Mouse (Mus musculus) urinary bladder, postnatal 0 days (tissue): ENCODE measurements around the gene Klk1b11. TPM values are rescaled to one million over a fixed set of nuclear protein-coding genes. Genes with fewer than 3 reads are reported as not detected.

Source experiments
- polyA plus RNA-seq: library from polyadenylated mRNA; unstranded; fragments of >200 nt; fragmentation: Nextera tagmentation; extraction: Ambion mirVana; gene quantifications from 2 replicates; pipeline ENCODE4 v1.2.1, GENCODE M21; 2015

The Klk1b11 gene
- not detected in 2 replicates for polyA plus RNA-seq

DNA sequence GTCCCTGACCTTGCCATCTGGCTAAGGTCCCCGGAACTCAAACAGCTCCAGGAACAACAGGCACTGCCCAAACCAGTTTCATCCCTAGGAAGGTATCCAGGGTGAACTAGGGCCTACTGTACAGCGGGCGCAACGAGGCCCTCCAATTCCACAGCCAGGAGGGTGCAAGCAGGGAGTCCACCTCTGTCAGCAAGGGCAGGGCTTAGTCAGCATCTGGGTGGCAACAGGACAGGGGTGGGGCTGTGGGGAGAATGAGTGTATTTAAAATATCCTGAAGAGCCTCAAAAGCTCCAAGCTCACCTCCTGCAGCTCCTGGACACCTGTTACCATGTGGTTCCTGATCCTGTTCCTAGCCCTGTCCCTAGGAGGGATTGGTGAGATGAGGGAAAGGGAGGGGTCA lies at the start of gene Klk1b11:
Gene Klk1b11, plus strand, starts transcription at position 301 of the 400 bp plus-strand sequence.

DNA sequence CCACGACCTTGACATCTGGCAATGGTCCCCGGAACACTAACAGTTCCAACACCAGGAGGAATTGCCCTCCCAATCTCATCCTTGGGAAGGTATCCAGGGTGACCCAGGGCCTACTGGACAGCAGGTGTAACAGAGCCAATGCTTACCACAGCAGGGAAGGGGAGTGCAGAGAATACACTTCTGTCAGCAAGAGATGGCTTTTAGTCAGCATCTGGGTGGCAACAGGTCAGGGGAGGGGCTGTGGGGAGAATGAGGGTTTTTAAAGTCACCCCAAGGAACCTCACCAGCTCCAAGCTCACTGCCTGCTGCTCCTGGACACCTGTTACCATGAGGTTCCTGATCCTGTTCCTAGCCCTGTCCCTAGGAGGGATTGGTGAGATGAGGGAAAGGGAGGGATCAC lies 45.3 kb upstream of the Klk1b11 start, which contains the start of gene Klk1b8:
Gene Klk1b8, plus strand, starts transcription at position 301 of the 400 bp plus-strand sequence.

GRCm38 (mm10) chr7:43966451-43966850 lies 29.2 kb upstream of the Klk1b11 start, which contains the start of gene Klk1b1:
Gene Klk1b1 (plus strand): TSS chr7:43966751.

DNA sequence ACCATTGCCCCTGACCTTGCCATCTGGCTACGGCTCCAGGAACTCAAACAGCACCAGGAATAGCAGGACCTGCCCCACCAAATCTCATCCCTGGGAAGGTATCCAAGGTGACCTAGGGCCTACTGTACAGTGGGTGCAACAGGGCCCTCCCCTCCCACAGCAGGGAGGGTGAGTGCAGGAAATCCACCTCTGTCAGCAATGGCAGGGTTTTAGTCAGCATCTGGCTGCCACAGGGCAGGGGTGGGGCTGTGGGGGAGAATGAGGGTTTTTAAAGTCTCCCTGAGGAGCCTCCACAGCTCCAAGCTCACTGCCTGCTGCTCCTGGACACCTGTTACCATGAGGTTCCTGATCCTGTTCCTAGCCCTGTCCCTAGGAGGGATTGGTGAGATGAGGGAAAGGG lies 19.9 kb upstream of the Klk1b11 start, which contains the start of gene Klk1b9:
Gene Klk1b9, plus strand, starts transcription at position 301 of the 400 bp plus-strand sequence.

DNA sequence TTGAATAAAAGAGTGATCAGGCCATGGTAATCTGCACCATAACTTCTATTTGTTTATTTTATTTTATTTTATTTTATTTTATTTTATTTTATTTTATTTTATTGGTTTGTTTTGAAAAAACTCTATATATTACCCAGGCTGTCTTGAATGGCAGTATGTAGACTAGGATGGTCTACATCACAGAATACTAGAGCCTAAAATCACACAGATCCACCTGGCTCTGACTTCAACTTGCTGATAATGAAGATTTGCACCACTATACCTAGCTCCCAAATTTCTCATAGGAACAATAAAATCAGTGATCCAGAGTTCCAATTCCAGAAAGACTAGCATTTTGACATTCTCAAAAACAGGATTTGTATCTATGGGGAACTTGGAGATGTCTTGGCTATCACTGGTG lies 16.2 kb downstream of the Klk1b11 start, which contains the start of gene Klk1b26:
Gene Klk1b26, plus strand, starts transcription at position 301 of the 400 bp plus-strand sequence.

Other genes starting within 250 kb of the Klk1b11 start
- gene Klk12, start 227.0 kb upstream of the Klk1b11 start, polyA plus RNA-seq: not detected in 2 replicates
- 0.17 TPM in 1 of 2 replicates, not detected in the other for gene Klk11, start 221.3 kb upstream of the Klk1b11 start, polyA plus RNA-seq
- gene Klk10, start 214.8 kb upstream of the Klk1b11 start, polyA plus RNA-seq: 0.91 and 1.4 TPM in 2 replicates
- gene Klk9, start 204.0 kb upstream of the Klk1b11 start, polyA plus RNA-seq: 0.11 and 0.17 TPM in 2 replicates
- 10.9 and 17.2 TPM in 2 replicates for gene Klk8, start 198.3 kb upstream of the Klk1b11 start, polyA plus RNA-seq
- not detected in 2 replicates for gene Klk7, start 184.6 kb upstream of the Klk1b11 start, polyA plus RNA-seq
- 0.40 and 0.65 TPM in 2 replicates for gene Klk6, start 171.4 kb upstream of the Klk1b11 start, polyA plus RNA-seq
- gene Klk5, start 153.9 kb upstream of the Klk1b11 start, polyA plus RNA-seq: not detected in 2 replicates
- gene Klk4, start 114.7 kb upstream of the Klk1b11 start, polyA plus RNA-seq: not detected in 2 replicates
- gene Klk15, start 62.1 kb upstream of the Klk1b11 start, polyA plus RNA-seq: not detected in 2 replicates
- not detected in 2 replicates for gene Klk1b8, start 45.2 kb upstream of the Klk1b11 start, polyA plus RNA-seq
- not detected in 2 replicates for gene Klk1b1, start 29.1 kb upstream of the Klk1b11 start, polyA plus RNA-seq
- not detected in 2 replicates for gene Klk1b9, start 19.8 kb upstream of the Klk1b11 start, polyA plus RNA-seq
- gene Klk1b26, start 16.3 kb downstream of the Klk1b11 start, polyA plus RNA-seq: not detected in 2 replicates
- gene Klk1b27, start 56.4 kb downstream of the Klk1b11 start, polyA plus RNA-seq: not detected in 2 replicates
- gene Klk1b21, start 106.5 kb downstream of the Klk1b11 start, polyA plus RNA-seq: not detected in 2 replicates
- not detected in 2 replicates for gene Klk1b22, start 116.8 kb downstream of the Klk1b11 start, polyA plus RNA-seq
- gene Klk1b16, start 140.9 kb downstream of the Klk1b11 start, polyA plus RNA-seq: not detected in 2 replicates
- gene Klk1b24, start 192.4 kb downstream of the Klk1b11 start, polyA plus RNA-seq: not detected in 2 replicates
- gene Klk1b3, start 202.3 kb downstream of the Klk1b11 start, polyA plus RNA-seq: not detected in 2 replicates
- not detected in 2 replicates for gene Klk1b4, start 211.6 kb downstream of the Klk1b11 start, polyA plus RNA-seq
- not detected in 2 replicates for gene Klk1b5, start 220.1 kb downstream of the Klk1b11 start, polyA plus RNA-seq
- gene Klk1, start 229.5 kb downstream of the Klk1b11 start, polyA plus RNA-seq: not detected in 2 replicates
- gene Gm36864, start 240.3 kb downstream of the Klk1b11 start, polyA plus RNA-seq: not detected in 2 replicates